Mouse (Mus musculus) erythroblast, embryonic 14.5 days (primary cell): ENCODE data around the gene Stx1a. TPM values are rescaled to one million over a fixed set of nuclear protein-coding genes. Genes with fewer than 3 reads are reported as not detected.

Source experiments
- H3K27me3 ChIP-seq: 2 replicates; pipeline ENCODE4 v1.6.1; 2012; ENCODE audit warnings: inconsistent platforms; ENCODE audit not compliant: control insufficient read depth
- H3K36me3 ChIP-seq: 2 replicates; pipeline ENCODE4 v1.6.1; 2012; ENCODE audit warnings: mild to moderate bottlenecking, inconsistent platforms; ENCODE audit not compliant: control insufficient read depth
- H3K4me1 ChIP-seq: 2 replicates; pipeline ENCODE4 v1.6.1; 2012; ENCODE audit warnings: inconsistent platforms; ENCODE audit not compliant: control insufficient read depth
- H3K4me3 ChIP-seq: replicated peaks from 2 replicates; pipeline ENCODE3; 2012; ENCODE audit warnings: moderate library complexity, mild to moderate bottlenecking, inconsistent platforms
- H3K9me3 ChIP-seq: 2 replicates; pipeline ENCODE4 v1.6.1; 2012; ENCODE audit warnings: low read length, inconsistent platforms, mixed read lengths; ENCODE audit not compliant: control insufficient read depth
- GATA1 ChIP-seq: IDR thresholded peaks from 2 replicates; pipeline ENCODE4 v1.6.1; 2012; ENCODE audit warnings: low read length, inconsistent platforms, mixed read lengths
- TAL1 ChIP-seq: IDR thresholded peaks from 3 replicates; pipeline ENCODE4 v1.6.1; 2012; ENCODE audit warnings: low read length, inconsistent platforms, mixed read lengths
- polyA plus RNA-seq: library from polyadenylated mRNA; stranded (reverse); fragments of >175 nt; gene quantifications from 2 replicates; pipeline ENCODE4 v1.2.3, GENCODE M21; 2012

Stx1a gene
- polyA plus RNA-seq, 1 experiment, result 0.05 TPM

- H3K36me3 ChIP-seq, result peaks cover 11% of the 10 kb centered on the region
- TF ChIP-seq GATA1 (no peak), TAL1 (no peak)
- peak overlapping the region; percentile 16 for H3K4me3 ChIP-seq
- peaks cover 62% of the 10 kb centered on the region for H3K4me1 ChIP-seq
- H3K27me3 ChIP-seq, result peaks cover 8% of the 10 kb centered on the region; the same call in 1 of the 2 replicates
- no peaks in the 10 kb centered on the region for H3K9me3 ChIP-seq
Observed at GRCm38 (mm10) chr5:135011809-135012613, 11.3 kb upstream of the Stx1a start.

GRCm38 (mm10) chr5:135012671-135013441 lies 10.4 kb upstream of the Stx1a start:
- no peak for TF ChIP-seq GATA1
- no peak for TF ChIP-seq TAL1
- H3K4me3 ChIP-seq, result no peak overlapping the region

GRCm38 (mm10) chr5:135015497-135015896 lies 7.8 kb upstream of the Stx1a start:
- Histone ChIP-seq H3K4me1 (peaks cover 31% of the 10 kb centered on the region), H3K36me3 (peaks cover 11% of the 10 kb centered on the region), H3K27me3 (no peaks in the 10 kb centered on the region), H3K4me3 (no peak overlapping the region), H3K9me3 (no peaks in the 10 kb centered on the region)
- TF ChIP-seq TAL1 (no peak), GATA1 (no peak)

More at GRCm38 (mm10) chr5:135012671-135013441, 10.4 kb upstream of the Stx1a start:
- no peaks in the 10 kb centered on the region for H3K9me3 ChIP-seq
- peaks cover under 1% of the 10 kb centered on the region; the same call in 1 of the 2 replicates for H3K27me3 ChIP-seq
- H3K4me1 ChIP-seq, result peaks cover 58% of the 10 kb centered on the region
- peaks cover 11% of the 10 kb centered on the region for H3K36me3 ChIP-seq

GRCm38 (mm10) chr5:135016224-135016759 lies 7.0 kb upstream of the Stx1a start:
- peaks cover 6% of the 10 kb centered on the region for H3K36me3 ChIP-seq
- H3K4me1 ChIP-seq, result peaks cover 23% of the 10 kb centered on the region
- no peak overlapping the region for H3K4me3 ChIP-seq
- no peaks in the 10 kb centered on the region for H3K27me3 ChIP-seq
- TF ChIP-seq TAL1 (no peak), GATA1 (no peak)
- no peaks in the 10 kb centered on the region for H3K9me3 ChIP-seq

GRCm38 (mm10) chr5:135021814-135022213 lies 1.5 kb upstream of the Stx1a start:
- Histone ChIP-seq H3K36me3 (no peaks in the 10 kb centered on the region), H3K27me3 (peaks cover 37% of the 10 kb centered on the region), H3K9me3 (no peaks in the 10 kb centered on the region), H3K4me1 (peaks cover 27% of the 10 kb centered on the region), H3K4me3 (no peak overlapping the region)
- no peak for TF ChIP-seq TAL1
- no peak for TF ChIP-seq GATA1

GRCm38 (mm10) chr5:135024665-135025224 lies 1.5 kb downstream of the Stx1a start:
- TF ChIP-seq GATA1 (no peak), TAL1 (no peak)
- peaks cover 37% of the 10 kb centered on the region for H3K27me3 ChIP-seq
- peaks cover 32% of the 10 kb centered on the region for H3K4me1 ChIP-seq
- H3K36me3 ChIP-seq, result no peaks in the 10 kb centered on the region
- no peak overlapping the region for H3K4me3 ChIP-seq
- H3K9me3 ChIP-seq, result no peaks in the 10 kb centered on the region

- TF ChIP-seq GATA1 (no peak), TAL1 (no peak)
Observed at GRCm38 (mm10) chr5:135025899-135026298, 2.6 kb downstream of the Stx1a start.

GRCm38 (mm10) chr5:135029007-135029854 lies 5.9 kb downstream of the Stx1a start:
- TF ChIP-seq TAL1 (no peak), GATA1 (no peak)
- peaks cover 2% of the 10 kb centered on the region for H3K9me3 ChIP-seq
- no peaks in the 10 kb centered on the region for H3K36me3 ChIP-seq
- H3K27me3 ChIP-seq, result peaks cover 20% of the 10 kb centered on the region
- H3K4me3 ChIP-seq, result no peak overlapping the region
- H3K4me1 ChIP-seq, result peaks cover 17% of the 10 kb centered on the region

More at GRCm38 (mm10) chr5:135025899-135026298, 2.6 kb downstream of the Stx1a start:
- Histone ChIP-seq H3K4me3 (no peak overlapping the region), H3K36me3 (no peaks in the 10 kb centered on the region), H3K4me1 (peaks cover 32% of the 10 kb centered on the region), H3K9me3 (no peaks in the 10 kb centered on the region), H3K27me3 (peaks cover 37% of the 10 kb centered on the region)
